Mouse (Mus musculus) cerebellum, postnatal 10 days (tissue): ENCODE data around the gene Lrwd1.
"Not testable (repeated sequence)": the region's sequence is repeated elsewhere in the genome, so short reads cannot be mapped to it uniquely, and the experiment has no call there.

Experiments used
- DNase-seq, 2 experiments: peaks; one replicate each; pipeline ENCODE4 v3.0.0; 2021; ENCODE audit warnings: mixed read lengths in 2 of 2

The Lrwd1 gene

GRCm38 (mm10) chr5:136135571-136136291 lies at the start of gene Lrwd1, which contains the start of gene Alkbh4:
Gene Lrwd1 (minus strand): TSS chr5:136136074.
Gene Alkbh4 (plus strand): TSS chr5:136136146.
- DNase-seq = peak; percentile 98 to 99

DNA sequence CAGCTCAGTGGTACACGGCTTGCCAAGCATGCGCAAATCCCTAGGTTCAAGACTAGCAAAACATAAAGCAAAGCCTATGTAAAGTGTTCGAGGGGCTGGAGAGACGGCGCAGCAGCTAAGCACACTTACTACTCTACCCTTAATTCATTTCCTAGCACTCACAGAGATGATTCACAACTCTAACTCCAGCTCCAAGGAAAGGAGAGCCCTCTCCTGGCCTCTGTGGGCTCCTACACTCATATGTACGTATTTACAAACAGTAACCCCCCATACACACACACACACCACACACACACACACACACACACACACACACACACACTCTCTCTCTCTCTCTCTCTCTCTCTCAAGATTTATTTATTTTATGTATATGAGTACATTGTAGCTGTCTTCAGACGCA lies 47.9 kb upstream of the Lrwd1 start:
- no peak for DNase-seq

GRCm38 (mm10) chr5:136182830-136183229 lies 47.0 kb upstream of the Lrwd1 start:
- DNase-seq = no peak

GRCm38 (mm10) chr5:136182049-136182448 lies 46.2 kb upstream of the Lrwd1 start:
- no peak for DNase-seq

DNA sequence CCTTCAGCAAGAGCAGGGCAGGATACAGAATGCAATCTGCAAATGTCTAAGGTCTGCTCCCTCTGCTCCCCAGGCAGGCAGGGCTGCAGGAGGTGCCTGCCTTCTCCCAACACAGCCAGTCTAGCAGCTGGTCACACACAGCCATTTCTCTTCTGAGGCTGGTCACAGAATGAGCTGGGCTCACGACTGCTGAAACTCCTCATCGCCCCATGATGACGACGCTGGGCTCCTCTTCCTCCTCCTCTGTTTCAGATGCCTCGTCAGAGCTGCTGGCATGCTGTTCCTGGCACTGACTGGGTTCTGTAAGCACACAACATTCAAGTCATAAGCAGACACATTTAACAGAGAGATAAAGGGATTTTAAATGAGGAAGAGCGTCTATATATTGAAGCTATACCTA lies 45.3 kb upstream of the Lrwd1 start:
- no peak for DNase-seq

- DNase-seq = no peak
Observed at GRCm38 (mm10) chr5:136179594-136179993, 43.7 kb upstream of the Lrwd1 start.

- DNase-seq = peak; percentile 80 to 88
Observed at GRCm38 (mm10) chr5:136173606-136174463, 38.0 kb upstream of the Lrwd1 start.

GRCm38 (mm10) chr5:136172939-136173338 lies 37.1 kb upstream of the Lrwd1 start:
- no peak for DNase-seq

DNA sequence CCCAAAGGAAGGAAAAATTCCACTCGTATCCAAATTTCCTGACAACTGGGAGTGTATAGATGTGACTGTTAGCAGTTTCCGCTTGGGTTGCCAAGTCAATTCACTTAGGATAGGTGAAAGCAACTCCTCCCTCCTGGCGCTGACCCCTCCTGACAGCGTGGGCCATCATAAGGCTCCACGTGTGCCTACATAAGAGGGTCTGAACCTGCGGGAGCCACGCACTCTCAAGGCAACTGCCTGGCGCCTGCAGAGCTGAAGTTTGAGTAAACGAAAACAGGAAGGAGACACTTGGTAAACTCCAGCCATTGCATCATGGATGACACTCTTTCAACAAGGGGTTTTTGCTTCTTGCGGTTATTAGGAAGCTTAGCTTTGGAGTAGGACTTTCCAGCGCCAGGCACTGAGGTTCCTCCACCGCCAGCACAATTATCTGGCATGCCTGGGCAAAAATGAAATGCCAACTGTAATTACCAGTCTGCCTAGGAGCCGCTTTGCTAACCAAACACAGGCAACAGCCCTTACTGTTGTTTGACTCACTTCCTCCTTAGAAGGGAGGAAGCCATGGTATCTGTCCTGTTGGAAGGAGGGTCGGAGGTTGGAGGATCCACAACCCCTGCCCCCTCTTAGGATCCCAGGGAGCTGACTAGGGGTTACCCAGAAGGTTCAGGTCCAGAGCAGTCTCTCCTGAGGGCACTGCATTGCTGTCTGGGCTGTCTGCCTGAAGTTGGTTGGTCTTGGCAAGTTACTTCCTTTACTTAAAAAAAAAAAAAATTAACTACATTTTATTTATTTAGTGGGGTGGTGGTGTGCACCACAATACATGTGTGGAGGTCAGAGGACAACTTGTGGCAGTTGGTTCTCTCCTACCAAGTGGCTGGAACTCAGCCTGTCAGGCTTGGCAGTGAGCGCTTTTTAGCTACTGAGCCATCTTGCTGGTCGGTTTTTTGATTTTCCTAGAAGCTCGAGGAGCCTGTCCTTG lies 35.8 kb upstream of the Lrwd1 start:
- DNase-seq = peak; percentile 36 to 48

DNA sequence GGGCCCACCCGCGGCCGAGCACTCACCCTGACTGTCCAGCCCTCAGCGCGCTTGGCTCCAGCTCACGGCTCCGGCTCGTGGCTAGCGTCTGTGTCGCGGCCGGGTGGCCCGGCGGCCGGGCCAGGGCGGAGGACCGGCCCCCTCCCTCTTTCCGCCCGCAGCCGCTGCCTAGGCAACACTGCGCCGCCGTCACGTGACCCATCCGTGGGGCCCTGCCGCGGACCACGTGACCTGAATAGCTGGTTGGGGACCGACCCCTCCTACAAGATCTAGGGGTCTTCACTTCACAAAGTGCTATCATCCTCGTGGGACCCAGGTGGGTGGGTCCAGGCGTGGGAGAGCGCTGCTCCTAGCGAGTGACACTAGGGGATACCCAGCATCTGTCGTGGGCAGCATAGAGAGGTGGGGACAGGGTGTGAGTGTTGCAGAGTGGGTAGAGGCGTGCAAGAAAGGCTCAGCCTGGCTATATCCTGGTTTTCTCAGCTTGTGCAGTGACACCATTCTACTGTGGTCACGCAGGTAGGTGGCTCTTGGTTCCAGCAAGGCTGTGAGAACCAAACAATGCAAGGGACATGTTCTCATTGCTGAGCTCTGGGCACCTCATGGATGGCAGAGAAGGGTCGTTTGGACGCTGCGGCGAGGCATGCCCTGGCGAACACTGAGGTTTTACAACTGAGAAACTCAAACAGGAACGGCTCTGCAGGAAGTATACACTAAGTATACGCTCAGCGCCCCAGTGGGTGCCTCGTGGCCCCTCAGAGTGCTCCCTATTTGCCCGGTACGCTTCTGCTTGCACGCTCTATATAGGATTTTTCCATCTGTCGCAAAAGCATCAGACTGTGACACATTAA lies 34.9 kb upstream of the Lrwd1 start, which contains the start of gene Orai2:
Gene Orai2, minus strand, starts transcription at position 202 of the 851 bp plus-strand sequence.
- DNase-seq = peak; percentile 95

- peak; percentile 67 to 73 for DNase-seq
Observed at GRCm38 (mm10) chr5:136169626-136170511, 34.0 kb upstream of the Lrwd1 start.

DNA sequence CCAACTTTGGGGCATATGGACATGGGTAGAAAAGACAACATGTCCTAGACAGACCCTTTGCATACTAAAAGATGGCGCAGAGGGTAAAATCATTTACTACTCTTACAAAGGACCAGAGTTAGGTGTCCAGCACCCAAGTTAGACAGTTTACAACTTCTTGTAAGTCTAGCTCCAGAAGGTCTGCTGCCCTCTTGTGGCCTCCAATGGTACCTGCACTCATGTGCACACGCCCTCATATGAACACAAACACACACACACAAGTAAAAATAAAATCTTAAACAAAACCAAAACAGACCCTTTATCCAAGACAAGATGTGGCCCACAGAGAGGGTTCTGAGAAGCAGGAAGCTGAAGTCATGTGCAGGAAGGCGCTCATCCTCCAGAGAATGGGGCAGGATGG lies 32.2 kb upstream of the Lrwd1 start:
- no peak for DNase-seq

DNA sequence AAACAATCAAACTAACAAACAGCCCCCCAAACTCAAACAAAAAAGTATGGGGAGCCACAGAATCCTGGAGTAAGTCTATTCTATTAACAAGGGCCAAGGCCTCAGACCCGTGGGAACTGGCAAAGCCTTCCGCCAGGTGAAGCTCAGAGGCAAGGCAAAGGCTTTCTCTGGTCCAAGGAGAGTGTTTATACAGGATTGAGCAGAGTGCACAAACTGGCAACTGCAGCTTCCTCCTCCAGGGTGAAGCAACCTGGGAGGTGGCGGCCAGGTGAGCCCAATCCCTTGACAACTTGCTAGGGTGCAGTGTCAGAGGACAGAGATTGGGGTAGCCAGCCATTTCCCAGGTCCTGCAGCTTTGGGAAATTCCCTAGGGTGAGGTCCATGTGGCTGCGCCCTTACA lies 31.4 kb upstream of the Lrwd1 start:
- no peak for DNase-seq

GRCm38 (mm10) chr5:136165246-136165645 lies 29.4 kb upstream of the Lrwd1 start:
- peak; percentile 56 to 68 for DNase-seq

- DNase-seq = peak; percentile 74 to 83
Observed at GRCm38 (mm10) chr5:136163807-136164474, 28.1 kb upstream of the Lrwd1 start.

DNA sequence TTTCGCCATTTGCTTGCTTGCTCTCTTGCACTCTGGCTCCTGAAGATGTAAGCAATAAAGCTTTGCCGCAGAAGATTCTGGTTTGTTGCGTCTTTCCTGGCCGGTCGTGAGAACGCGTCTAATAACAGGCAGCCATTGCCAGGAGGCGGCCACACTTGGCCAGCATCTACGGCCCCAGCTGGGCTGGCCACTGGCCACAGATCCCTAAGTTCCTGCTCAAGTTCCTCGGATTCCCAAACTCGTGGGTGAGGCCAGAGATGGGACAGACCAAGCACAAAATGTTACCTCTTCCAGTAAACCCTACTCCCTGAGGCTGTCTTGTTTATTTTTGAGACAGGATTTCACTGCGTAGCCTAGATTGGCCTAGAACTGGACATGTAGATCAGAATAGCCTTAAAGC lies 24.2 kb upstream of the Lrwd1 start:
- DNase-seq = peak; percentile 54 to 64

- no peak for DNase-seq
Observed at GRCm38 (mm10) chr5:136155399-136155798, 19.5 kb upstream of the Lrwd1 start.

GRCm38 (mm10) chr5:136152365-136152764 lies 16.5 kb upstream of the Lrwd1 start:
- peak; percentile 53 to 67 for DNase-seq

DNA sequence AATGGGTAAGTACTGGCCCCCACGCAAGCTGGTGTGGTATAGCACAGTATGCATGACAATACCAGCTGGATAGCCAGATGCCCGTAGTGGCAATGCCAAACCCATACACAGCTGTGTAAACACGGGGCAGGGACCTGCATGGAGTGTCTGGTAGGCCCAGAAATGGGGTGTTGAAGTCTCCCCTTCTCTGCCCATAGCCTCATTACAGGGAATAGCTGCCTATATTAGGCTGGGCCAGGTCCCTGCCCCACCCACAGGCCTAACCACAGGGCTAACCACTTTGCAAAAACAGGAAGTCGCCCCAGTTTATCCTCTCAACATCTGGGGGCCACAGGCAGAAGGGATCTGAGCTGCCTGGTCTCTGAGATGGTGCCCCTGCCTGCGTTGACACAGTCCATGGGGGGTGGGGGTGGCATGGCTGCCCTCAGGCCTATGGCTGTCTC lies 13.3 kb upstream of the Lrwd1 start:
- DNase-seq = not testable (repeated sequence)

DNA sequence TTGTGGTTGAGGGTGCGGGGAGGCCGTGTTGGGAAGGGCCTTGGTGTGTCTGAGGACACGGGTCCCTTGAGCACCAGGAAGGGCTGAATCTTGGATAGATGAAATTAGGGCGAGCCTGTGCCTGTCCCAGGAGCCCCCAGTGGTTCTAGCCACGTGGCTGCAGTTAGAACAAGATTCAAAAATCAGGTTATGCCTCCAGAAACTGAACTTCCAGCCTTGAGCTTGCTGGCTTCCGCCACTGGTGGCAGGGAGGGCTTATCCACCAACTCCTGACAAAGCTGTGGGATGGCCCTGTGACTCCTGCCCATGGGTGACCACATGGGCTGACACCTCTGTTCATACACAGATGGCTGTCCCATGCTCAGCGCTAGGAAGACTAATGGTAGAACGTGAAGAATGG lies 11.8 kb upstream of the Lrwd1 start:
- DNase-seq = no peak
